Mouse (Mus musculus) liver, adult 2 months (tissue): ENCODE results near the gene Rbm20. TPM values are rescaled to one million over a fixed set of nuclear protein-coding genes. Genes with fewer than 3 reads are reported as not detected.

Experiments
- DNase-seq: peaks from one replicate; pipeline ENCODE4 v3.0.0-alpha.2; 2011; ENCODE audit warnings: low read depth, low spot score; ENCODE audit errors: extremely low read depth
- H3K27ac ChIP-seq: fragments of 200-500 bp; replicated peaks from 2 replicates; pipeline ENCODE4 v1.5.1; 2012; ENCODE audit warnings: low read depth, mild to moderate bottlenecking, control low read depth, inconsistent platforms, low read length; ENCODE audit not compliant: insufficient read depth
- H3K27me3 ChIP-seq: fragments of 200-500 bp; 2 replicates; pipeline ENCODE4 v1.6.1; 2012; ENCODE audit warnings: mild to moderate bottlenecking, moderate library complexity, low read length, inconsistent platforms; ENCODE audit not compliant: control insufficient read depth, insufficient read depth
- H3K36me3 ChIP-seq: fragments of 200-500 bp; 2 replicates; pipeline ENCODE4 v1.6.1; 2012; ENCODE audit warnings: low read length, inconsistent platforms; ENCODE audit not compliant: control insufficient read depth, insufficient read depth
- H3K4me1 ChIP-seq: fragments of 200-500 bp; 2 replicates; pipeline ENCODE4 v1.6.1; 2011; ENCODE audit warnings: low read length; ENCODE audit not compliant: control insufficient read depth, insufficient read depth
- H3K4me3 ChIP-seq: fragments of 200-500 bp; 2 replicates; pipeline ENCODE4 v1.5.1; 2011; ENCODE audit warnings: low read depth, mild to moderate bottlenecking, control low read depth, low read length, moderate library complexity; ENCODE audit not compliant: insufficient read depth
- H3K79me2 ChIP-seq: fragments of 200-500 bp; 2 replicates; pipeline ENCODE4 v1.6.1; 2012; ENCODE audit warnings: inconsistent platforms, mild to moderate bottlenecking, low read length, moderate library complexity; ENCODE audit not compliant: control insufficient read depth, insufficient read depth
- H3K9ac ChIP-seq: fragments of 200-500 bp; 2 replicates; pipeline ENCODE4 v1.6.1; 2012; ENCODE audit warnings: low read depth, mild to moderate bottlenecking, control low read depth, inconsistent platforms, low read length
- CTCF ChIP-seq: fragments of 200-500 bp; IDR thresholded peaks from 2 replicates; pipeline ENCODE4 v1.5.1; 2011; ENCODE audit warnings: low read depth, low read length, control low read depth
- POLR2A ChIP-seq: fragments of 200-500 bp; IDR thresholded peaks from 2 replicates; pipeline ENCODE4 v1.6.1; 2011; ENCODE audit warnings: low read length, control low read depth; ENCODE audit not compliant: insufficient read depth; ENCODE audit errors: extremely low read depth
- WGBS: fragments of 180-500 bp; shearing (Covaris S2); methylation state at CpG from one replicate; pipeline ENCODE4 v1.1.7; 2018; 5-methylcytosine and 5-hydroxymethylcytosine counted together
- polyA plus RNA-seq: library from polyadenylated mRNA; depleted of rRNA; stranded (reverse); fragments of >200 nt; gene quantifications from 2 replicates; pipeline ENCODE4 v1.2.3, GENCODE M21; 2012
- total RNA-seq: library from RNA; depleted of rRNA; stranded (reverse); fragments of >200 nt; gene quantifications from 2 replicates; pipeline ENCODE4 v1.2.3, GENCODE M21; 2014

Gene Rbm20
- total and polyA plus RNA-seq, 2 experiments: 0.31 to 1.8 TPM

- no peak overlapping the region for H3K9ac ChIP-seq
- H3K27me3 ChIP-seq: no peaks in the 10 kb centered on the region
- no peak for TF ChIP-seq CTCF
- TF ChIP-seq POLR2A: no peak
- WGBS: 77% methylated on average over 11 of the region's 11 CpGs
- no peaks in the 10 kb centered on the region for H3K79me2 ChIP-seq
- H3K27ac ChIP-seq: no peak overlapping the region
- H3K4me3 ChIP-seq: no peak overlapping the region
- no peaks in the 10 kb centered on the region for H3K36me3 ChIP-seq
- no peaks in the 10 kb centered on the region for H3K4me1 ChIP-seq
- DNase-seq: no peak
Measured at GRCm38 (mm10) chr19:53726755-53727154, 49.6 kb downstream of the Rbm20 start.

GRCm38 (mm10) chr19:53727277-53727676 is 50.2 kb downstream of the Rbm20 start:
- DNase-seq: no peak
- no peak overlapping the region for H3K9ac ChIP-seq
- 66% methylated on average over 4 of the region's 4 CpGs for WGBS

GRCm38 (mm10) chr19:53727886-53728669 is 51.0 kb downstream of the Rbm20 start:
- Histone ChIP-seq H3K9ac (no peak overlapping the region), H3K4me1 (no peaks in the 10 kb centered on the region), H3K27ac (no peak overlapping the region), H3K27me3 (no peaks in the 10 kb centered on the region), H3K79me2 (no peaks in the 10 kb centered on the region), H3K4me3 (no peak overlapping the region), H3K36me3 (no peaks in the 10 kb centered on the region)
- TF ChIP-seq POLR2A (no peak), CTCF (no peak)
- 84% methylated on average over 9 of the region's 9 CpGs for WGBS
- no peak for DNase-seq

More at GRCm38 (mm10) chr19:53727277-53727676, 50.2 kb downstream of the Rbm20 start:
- Histone ChIP-seq H3K36me3 (no peaks in the 10 kb centered on the region), H3K4me3 (no peak overlapping the region), H3K27ac (no peak overlapping the region), H3K27me3 (no peaks in the 10 kb centered on the region), H3K79me2 (no peaks in the 10 kb centered on the region), H3K4me1 (no peaks in the 10 kb centered on the region)
- TF ChIP-seq CTCF (no peak), POLR2A (no peak)

GRCm38 (mm10) chr19:53729919-53730318 is 52.8 kb downstream of the Rbm20 start:
- Histone ChIP-seq H3K36me3 (no peaks in the 10 kb centered on the region), H3K79me2 (no peaks in the 10 kb centered on the region), H3K27ac (no peak overlapping the region), H3K27me3 (no peaks in the 10 kb centered on the region), H3K4me3 (no peak overlapping the region), H3K9ac (no peak overlapping the region), H3K4me1 (no peaks in the 10 kb centered on the region)
- no peak for DNase-seq
- no peak for TF ChIP-seq POLR2A
- no peak for TF ChIP-seq CTCF
- WGBS: 82% methylated on average over 10 of the region's 10 CpGs

- Histone ChIP-seq H3K27me3 (no peaks in the 10 kb centered on the region), H3K4me3 (no peak overlapping the region), H3K36me3 (no peaks in the 10 kb centered on the region), H3K4me1 (no peaks in the 10 kb centered on the region), H3K27ac (no peak overlapping the region), H3K79me2 (no peaks in the 10 kb centered on the region), H3K9ac (no peak overlapping the region)
- DNase-seq: no peak
- WGBS: 38% methylated on average over 8 of the region's 8 CpGs
- TF ChIP-seq POLR2A (no peak), CTCF (no peak)
Measured at GRCm38 (mm10) chr19:53731761-53732201, 54.7 kb downstream of the Rbm20 start.

- H3K4me1 ChIP-seq: no peaks in the 10 kb centered on the region
- no peak overlapping the region for H3K4me3 ChIP-seq
- WGBS: 53% methylated on average over 5 of the region's 5 CpGs
- H3K79me2 ChIP-seq: no peaks in the 10 kb centered on the region
- TF ChIP-seq POLR2A (no peak), CTCF (peak; percentile 49; the same call in 1 of the 2 replicates)
- no peak overlapping the region for H3K9ac ChIP-seq
- no peak overlapping the region for H3K27ac ChIP-seq
- H3K36me3 ChIP-seq: no peaks in the 10 kb centered on the region
- H3K27me3 ChIP-seq: no peaks in the 10 kb centered on the region
- peak; percentile 3 for DNase-seq
Measured at GRCm38 (mm10) chr19:53734845-53735244, 57.7 kb downstream of the Rbm20 start.
